Mouse (Mus musculus) myocyte (in vitro differentiated cells): ENCODE measurements at regions not wholly inside any gene's neighbourhood (a gene's known extent, or its start where the extent isn't known, plus 50 kb on each side); places are given as distances from the start of the nearest gene placed in this dataset.

ENCODE experiments used
- H3K27me3 ChIP-seq: one replicate; pipeline ENCODE4 v1.6.1; 2011; ENCODE audit not compliant: control insufficient read depth, insufficient read depth, insufficient read length
- H3K36me3 ChIP-seq: one replicate; pipeline ENCODE4 v1.6.1; 2011; ENCODE audit not compliant: control insufficient read depth, insufficient read depth
- H3K4me2 ChIP-seq: one replicate; pipeline ENCODE4 v1.6.1; 2011; ENCODE audit warnings: low read depth, control low read depth
- H3K4me3 ChIP-seq: one replicate; pipeline ENCODE4 v1.5.1; 2011; ENCODE audit warnings: mild to moderate bottlenecking, control low read depth, moderate library complexity
- H3K79me2 ChIP-seq: one replicate; pipeline ENCODE4 v1.6.1; 2011; ENCODE audit not compliant: control insufficient read depth, insufficient read depth
- H3ac ChIP-seq: one replicate; pipeline ENCODE4 v1.6.1; 2011; ENCODE audit not compliant: control insufficient read depth, insufficient read length
- CEBPB ChIP-seq: IDR thresholded peaks from 2 replicates; pipeline ENCODE4 v1.6.1; 2011; ENCODE audit warnings: mild to moderate bottlenecking, moderate library complexity; ENCODE audit not compliant: poor library complexity, insufficient read depth, severe bottlenecking
- E2F4 ChIP-seq: IDR thresholded peaks from one replicate; pipeline ENCODE4 v1.6.1; 2011; ENCODE audit warnings: mild to moderate bottlenecking, control low read depth, moderate library complexity; ENCODE audit not compliant: insufficient read depth
- MAX ChIP-seq: IDR thresholded peaks from one replicate; pipeline ENCODE4 v1.6.1; 2011; ENCODE audit warnings: low read depth, mild to moderate bottlenecking, control low read depth
- MYOD1 ChIP-seq, 3 experiments: IDR thresholded peaks; one replicate each; pipeline ENCODE4 v1.6.1; 2011; ENCODE audit warnings: control low read depth in 2 of 3, low read depth in 2 of 3, mild to moderate bottlenecking in 2 of 3, moderate library complexity in 1 of 3; ENCODE audit not compliant: insufficient read length in 2 of 3, control insufficient read depth in 1 of 3
- MYOG ChIP-seq, 3 experiments: IDR thresholded peaks; one replicate each; pipeline ENCODE4 v1.6.1; 2011; ENCODE audit warnings: control low read depth in 2 of 3, low read depth in 2 of 3, mild to moderate bottlenecking in 2 of 3; ENCODE audit not compliant: insufficient read length in 2 of 3, control insufficient read depth in 1 of 3, insufficient read depth in 1 of 3
- POLR2A ChIP-seq: IDR thresholded peaks from one replicate; pipeline ENCODE4 v1.6.1; 2011; ENCODE audit warnings: low read depth, mild to moderate bottlenecking, control low read depth, moderate library complexity; ENCODE audit not compliant: insufficient read length
- POLR2AphosphoS2 ChIP-seq: IDR thresholded peaks from one replicate; pipeline ENCODE4 v1.6.1; 2011; ENCODE audit warnings: low read depth, control low read depth; ENCODE audit not compliant: insufficient read length
- REST ChIP-seq: IDR thresholded peaks from one replicate; pipeline ENCODE4 v1.6.1; 2011; ENCODE audit warnings: mild to moderate bottlenecking, control low read depth, moderate library complexity; ENCODE audit not compliant: insufficient read depth, insufficient read length
- SRF ChIP-seq: IDR thresholded peaks from one replicate; pipeline ENCODE4 v1.6.1; 2011; ENCODE audit warnings: low read depth; ENCODE audit not compliant: control insufficient read depth, insufficient read length
- TCF12 ChIP-seq: IDR thresholded peaks from one replicate; pipeline ENCODE4 v1.6.1; 2011; ENCODE audit warnings: mild to moderate bottlenecking, control low read depth; ENCODE audit not compliant: poor library complexity, insufficient read depth, severe bottlenecking
- TCF3 ChIP-seq: IDR thresholded peaks from one replicate; pipeline ENCODE4 v1.6.1; 2011; ENCODE audit warnings: low read depth, control low read depth; ENCODE audit not compliant: insufficient read length
- USF1 ChIP-seq: IDR thresholded peaks from one replicate; pipeline ENCODE4 v1.6.1; 2011; ENCODE audit warnings: low read depth, mild to moderate bottlenecking, control low read depth, moderate library complexity

DNA sequence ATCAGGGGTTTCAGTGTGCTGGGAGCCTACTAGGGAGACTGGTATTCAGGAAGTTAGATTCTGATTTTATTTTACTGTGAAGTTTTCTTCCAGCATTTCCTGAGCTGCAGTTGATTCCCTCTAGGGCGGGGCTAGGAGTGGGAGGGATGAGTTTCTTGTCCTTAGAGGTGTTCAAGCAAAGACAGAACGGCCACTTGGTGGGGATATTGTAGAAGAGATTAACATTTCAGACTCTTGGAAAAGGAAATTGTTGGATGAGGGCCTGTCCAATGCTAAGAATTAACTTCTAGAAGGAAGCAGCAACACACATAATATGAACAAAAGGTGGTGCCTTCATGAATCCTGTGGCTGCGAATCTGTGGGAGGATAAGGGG lies 230.1 kb upstream of the Chd6 start:
- no peak for TF ChIP-seq USF1
- TF ChIP-seq TCF3, result no peak
- TF ChIP-seq MAX, result no peak
- no peak for TF ChIP-seq REST
- no peak for TF ChIP-seq POLR2AphosphoS2
- TF ChIP-seq TCF12, result no peak
- TF ChIP-seq MYOG (IDR thresholded peaks at IDR 0.05; ENCODE audit: control insufficient read depth in 1 of 3, insufficient read depth in 1 of 3, insufficient read length in 2 of 3, low read depth in 2 of 3), result no peak
- no peak for TF ChIP-seq E2F4
- TF ChIP-seq CEBPB, result no peak
- TF ChIP-seq POLR2A, result no peak
- no peak for TF ChIP-seq SRF
- no peak for TF ChIP-seq MYOD1 (IDR thresholded peaks at IDR 0.05; ENCODE audit: control insufficient read depth in 1 of 3, insufficient read length in 2 of 3, low read depth in 2 of 3)
- no peaks in the 10 kb centered on the region for H3K79me2 ChIP-seq
- no peaks in the 10 kb centered on the region for H3K27me3 ChIP-seq
- no peak overlapping the region for H3ac ChIP-seq
- peak overlapping the region; percentile 51 for H3K4me2 ChIP-seq
- H3K4me3 ChIP-seq, result no peak overlapping the region
- H3K36me3 ChIP-seq, result no peaks in the 10 kb centered on the region

DNA sequence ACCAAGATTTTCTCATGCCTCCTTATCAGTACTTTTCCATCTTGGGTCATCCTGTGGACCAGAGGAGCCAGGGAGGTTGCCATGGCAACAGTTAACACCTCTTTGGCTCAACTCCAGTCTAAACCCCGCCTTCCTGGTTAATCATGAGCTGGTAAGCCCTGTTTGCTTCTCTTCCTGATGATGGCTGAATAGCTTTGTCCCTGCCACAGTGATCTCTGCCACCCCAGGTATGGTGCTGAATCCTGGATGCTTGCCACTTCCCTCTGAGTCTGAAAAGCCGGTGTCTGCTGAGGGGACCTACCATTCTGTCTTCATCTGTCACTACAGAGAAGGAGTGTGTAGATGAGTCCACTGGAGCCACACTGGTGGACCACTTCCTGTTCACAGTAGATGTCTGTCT lies 223.8 kb upstream of the Chd6 start:
- Histone ChIP-seq H3K36me3 (no peaks in the 10 kb centered on the region), H3K79me2 (no peaks in the 10 kb centered on the region), H3K4me2 (no peak overlapping the region), H3K27me3 (no peaks in the 10 kb centered on the region), H3ac (no peak overlapping the region), H3K4me3 (no peak overlapping the region)
- no peak for TF ChIP-seq USF1

DNA sequence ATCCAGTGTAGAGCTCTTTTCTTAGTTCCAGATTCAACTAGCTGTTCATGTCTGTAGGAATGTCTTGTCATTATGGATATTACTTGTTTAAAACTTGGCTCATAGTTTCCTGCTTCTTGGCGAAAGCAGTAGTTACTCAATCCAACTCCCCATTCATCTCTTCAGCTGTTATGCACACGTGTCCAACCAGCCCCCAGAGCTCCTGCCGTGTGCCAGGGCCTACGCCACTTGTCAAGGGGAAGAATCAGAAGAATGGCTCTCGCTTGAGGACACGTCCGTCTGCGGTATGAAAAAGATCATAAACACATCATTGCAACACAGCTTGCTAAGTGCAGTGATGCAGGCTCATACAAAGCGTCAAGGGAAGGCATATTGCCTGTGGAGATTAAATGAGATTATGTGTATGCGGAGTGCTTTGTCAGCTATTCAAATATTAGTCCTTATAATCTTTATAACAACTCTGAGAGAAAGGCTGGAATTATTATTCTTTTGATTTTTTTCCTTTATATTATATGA lies 223.0 kb upstream of the Chd6 start:
- no peaks in the 10 kb centered on the region for H3K79me2 ChIP-seq
- H3K4me2 ChIP-seq, result no peak overlapping the region
- H3K4me3 ChIP-seq, result no peak overlapping the region
- H3ac ChIP-seq, result no peak overlapping the region
- TF ChIP-seq MYOD1 (IDR thresholded peaks at IDR 0.05; ENCODE audit: control insufficient read depth in 1 of 3, insufficient read length in 2 of 3, low read depth in 2 of 3) (peak in 2 of 3 experiments; percentile 62 to 66), MYOG (IDR thresholded peaks at IDR 0.05; ENCODE audit: control insufficient read depth in 1 of 3, insufficient read depth in 1 of 3, insufficient read length in 2 of 3, low read depth in 2 of 3) (peak in 2 of 3 experiments; percentile 33 to 73), E2F4 (no peak), POLR2AphosphoS2 (no peak), CEBPB (0 out of 2 replicates have a peak, but pooled peaks have one; percentile 19)
- H3K36me3 ChIP-seq, result no peaks in the 10 kb centered on the region
- H3K27me3 ChIP-seq, result no peaks in the 10 kb centered on the region

GRCm38 (mm10) chr2:161302796-161303195 lies 193.9 kb upstream of the Chd6 start:
- Histone ChIP-seq H3K27me3 (no peaks in the 10 kb centered on the region), H3K4me3 (no peak overlapping the region), H3K79me2 (no peaks in the 10 kb centered on the region), H3K4me2 (no peak overlapping the region), H3K36me3 (no peaks in the 10 kb centered on the region), H3ac (no peak overlapping the region)
- no peak for TF ChIP-seq POLR2AphosphoS2
- no peak for TF ChIP-seq TCF12
- no peak for TF ChIP-seq E2F4
- no peak for TF ChIP-seq USF1
- TF ChIP-seq TCF3, result no peak
- TF ChIP-seq MAX, result no peak
- no peak for TF ChIP-seq POLR2A

DNA sequence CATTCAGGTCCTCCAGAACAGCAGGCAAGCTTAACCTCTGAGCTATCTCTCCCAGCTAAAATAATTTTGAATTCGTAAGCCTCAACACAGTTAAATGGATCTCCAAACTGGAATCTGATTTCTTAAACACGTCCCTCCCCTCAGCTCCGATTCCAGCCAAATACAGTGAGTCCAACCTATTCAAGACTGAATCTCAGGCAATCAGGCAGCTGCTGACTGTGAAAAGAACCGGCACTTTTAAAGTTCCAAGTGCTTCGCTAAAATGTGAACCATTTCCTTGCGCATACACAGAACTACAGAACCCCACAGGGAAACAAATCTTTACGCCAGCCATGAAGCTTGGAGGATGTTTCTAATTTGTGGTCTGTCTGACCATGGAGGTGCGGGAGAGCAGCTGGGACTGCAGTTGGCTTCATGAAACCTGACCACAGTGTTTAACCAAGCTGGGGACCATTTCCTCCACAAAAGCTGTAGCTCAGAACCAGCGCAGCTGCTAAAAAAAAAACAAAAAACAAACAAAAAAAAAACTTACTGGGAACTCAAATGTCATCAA lies 160.1 kb upstream of the Chd6 start:
- no peaks in the 10 kb centered on the region for H3K79me2 ChIP-seq
- no peak overlapping the region for H3K4me2 ChIP-seq
- no peak overlapping the region for H3ac ChIP-seq
- H3K36me3 ChIP-seq, result no peaks in the 10 kb centered on the region
- TF ChIP-seq CEBPB, result no peak
- TF ChIP-seq POLR2AphosphoS2, result no peak
- TF ChIP-seq E2F4, result no peak
- no peak for TF ChIP-seq MAX
- no peak for TF ChIP-seq REST
- TF ChIP-seq TCF12, result no peak
- TF ChIP-seq SRF, result no peak
- no peak for TF ChIP-seq TCF3
- TF ChIP-seq USF1, result no peak
- peak in 2 of 3 experiments; percentile 9 to 23 for TF ChIP-seq MYOD1 (IDR thresholded peaks at IDR 0.05; ENCODE audit: control insufficient read depth in 1 of 3, insufficient read length in 2 of 3, low read depth in 2 of 3)
- TF ChIP-seq POLR2A, result no peak
- TF ChIP-seq MYOG (IDR thresholded peaks at IDR 0.05; ENCODE audit: control insufficient read depth in 1 of 3, insufficient read depth in 1 of 3, insufficient read length in 2 of 3, low read depth in 2 of 3), result peak in 1 of 3 experiments; percentile 54
- H3K4me3 ChIP-seq, result no peak overlapping the region
- no peaks in the 10 kb centered on the region for H3K27me3 ChIP-seq
